Mouse (Mus musculus) adrenal gland (tissue): ENCODE data around the gene Gnb5.
"Not testable (repeated sequence)": the region's sequence is repeated elsewhere in the genome, so short reads cannot be mapped to it uniquely, and the experiment has no call there.

Experiments used
- intact Hi-C: fragments of 180-260 bp; cut with DNase I; formaldehyde crosslinking; loops from one replicate; pipeline ENCODE4 v1.15.1; 2025

Gene Gnb5

DNA sequence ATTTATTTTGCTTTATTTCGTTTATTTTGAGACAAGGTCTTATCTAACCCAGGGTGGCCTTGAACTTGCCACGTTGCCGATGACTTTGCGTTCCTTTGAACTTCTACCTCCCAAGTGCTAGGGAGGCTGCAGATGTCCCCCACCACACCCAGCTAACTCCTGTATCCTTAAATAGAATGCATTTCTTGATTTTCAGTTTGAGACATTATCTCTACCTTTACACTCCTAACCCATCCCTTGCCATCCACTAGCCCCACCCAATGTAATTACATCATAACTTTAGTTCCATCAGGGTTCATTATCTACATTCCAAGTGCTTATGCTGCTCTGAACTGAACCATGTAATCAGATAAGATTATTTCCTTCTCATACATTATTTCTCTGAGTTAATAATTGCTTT, 49.7 kb downstream of the Gnb5 start:
- intact Hi-C loops: no loop called here

DNA sequence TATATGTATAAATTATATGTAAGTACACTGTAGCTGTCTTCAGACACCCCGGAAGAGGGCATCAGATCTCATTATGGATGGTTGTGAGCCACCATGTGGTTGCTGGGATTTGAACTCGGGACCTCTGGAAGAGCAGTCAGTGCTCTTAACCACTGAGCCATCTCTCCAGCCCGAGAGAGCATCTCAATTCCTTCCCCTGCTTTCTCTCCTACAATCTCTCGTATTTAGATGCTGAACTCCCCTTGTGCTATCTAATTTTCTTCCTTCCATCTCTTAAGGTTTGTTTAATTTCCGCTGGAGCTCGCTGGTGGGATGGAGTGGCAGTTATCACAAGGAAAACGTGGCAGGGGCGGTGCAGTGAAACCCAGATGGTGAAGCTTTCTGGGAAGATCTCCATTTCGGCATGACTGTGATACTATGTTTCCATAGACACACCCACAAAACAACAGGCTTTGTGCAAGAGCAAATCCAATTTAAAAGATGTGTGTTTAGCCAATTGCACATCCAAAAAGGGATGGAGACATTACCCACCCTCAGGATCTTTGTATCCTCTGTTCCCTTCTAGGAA, 51.1 kb downstream of the Gnb5 start:
- intact Hi-C loops: no loop called here

- intact Hi-C loops: loop anchor here (2.0 kb wide), 1 partner anchor 73 kb away; no protein-coding TSS in a partner anchor
These were observed 55.6 kb downstream of the Gnb5 start for GRCm38 (mm10) chr9:75361699-75362098.

- intact Hi-C loops: no loop called here
These were observed 56.1 kb downstream of the Gnb5 start for GRCm38 (mm10) chr9:75362201-75362600.

DNA sequence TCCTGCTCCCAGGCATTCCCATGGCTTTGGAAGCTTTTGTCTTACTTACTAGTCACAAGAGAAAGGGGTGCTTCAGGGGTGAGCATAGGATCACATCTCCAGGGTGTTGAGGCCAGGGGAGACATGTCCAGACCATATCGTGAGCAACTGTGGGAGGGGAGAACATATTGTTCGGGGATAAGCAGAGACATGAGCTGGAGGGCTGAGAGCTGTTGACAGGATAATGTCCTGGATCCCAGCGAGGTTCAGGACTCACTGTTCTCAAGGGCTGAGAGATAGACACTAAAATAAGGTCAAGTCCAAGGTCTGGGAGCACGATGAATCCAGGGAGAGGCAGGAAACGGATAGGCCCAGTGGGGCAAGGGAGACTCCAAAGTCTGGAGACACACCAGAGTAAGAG, 56.9 kb downstream of the Gnb5 start:
- intact Hi-C loops: no loop called here

GRCm38 (mm10) chr9:75363702-75364101, 57.6 kb downstream of the Gnb5 start:
- intact Hi-C loops: not testable (repeated sequence)

DNA sequence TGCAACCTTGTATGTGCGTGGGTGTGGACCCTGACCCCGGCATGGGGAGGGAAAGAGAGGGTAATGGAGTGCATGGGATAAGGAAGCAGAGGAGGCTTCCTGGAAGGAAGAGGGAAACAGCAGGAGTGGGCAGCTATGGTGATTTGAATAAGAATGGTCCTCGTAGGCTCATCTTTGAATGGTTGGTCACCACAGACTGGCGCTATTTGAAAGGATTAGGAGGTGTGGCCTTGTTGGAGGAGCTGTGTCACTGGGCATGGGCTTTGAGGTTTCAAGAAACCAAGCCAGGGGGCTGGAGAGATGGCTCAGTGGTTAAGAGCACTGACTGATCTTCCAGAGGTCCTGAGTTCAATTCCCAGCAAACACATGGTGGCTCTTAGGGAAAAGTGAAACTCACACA, 59.1 kb downstream of the Gnb5 start:
- intact Hi-C loops: no loop called here

- intact Hi-C loops: no loop called here
These were observed 60.1 kb downstream of the Gnb5 start for GRCm38 (mm10) chr9:75366191-75366590.

DNA sequence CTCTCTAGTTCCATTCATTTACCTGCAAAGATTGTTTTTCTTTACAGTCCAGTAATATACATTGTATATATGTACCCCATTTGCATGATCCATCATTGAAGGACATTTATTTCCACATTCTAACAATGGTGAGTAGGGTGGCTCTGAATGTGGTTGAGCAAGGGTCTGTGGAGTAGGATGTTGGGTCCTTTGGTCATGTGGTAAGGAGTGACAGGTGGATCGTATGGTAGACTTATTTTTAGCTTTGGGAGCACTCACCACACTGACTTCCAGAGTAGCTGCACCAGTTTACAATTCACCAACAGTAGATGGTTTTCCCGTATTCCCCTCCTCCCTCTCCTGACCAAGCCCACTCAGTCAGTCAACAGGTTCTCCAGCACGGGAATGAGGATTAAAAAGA, 62.7 kb downstream of the Gnb5 start:
- intact Hi-C loops: no loop called here

DNA sequence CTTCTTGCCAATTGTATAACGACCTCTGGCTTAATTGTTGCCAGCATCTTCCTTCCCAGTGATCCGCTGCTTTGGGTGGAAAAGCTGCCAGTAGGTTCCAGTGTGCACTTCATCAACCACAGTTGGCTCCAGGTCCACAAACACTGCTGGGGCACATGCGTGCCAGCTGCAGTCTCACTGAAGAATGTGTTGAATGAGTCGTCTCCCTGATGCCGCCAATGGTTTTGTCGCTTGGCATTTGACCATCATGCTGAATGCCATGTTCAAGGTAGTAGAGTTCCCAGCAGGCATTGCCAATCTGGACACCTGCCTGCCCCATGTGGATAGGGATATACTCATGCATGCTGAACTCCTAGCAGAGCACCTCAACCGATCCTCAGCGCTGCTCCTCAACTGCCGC, 69.5 kb downstream of the Gnb5 start:
- intact Hi-C loops: no loop called here

DNA sequence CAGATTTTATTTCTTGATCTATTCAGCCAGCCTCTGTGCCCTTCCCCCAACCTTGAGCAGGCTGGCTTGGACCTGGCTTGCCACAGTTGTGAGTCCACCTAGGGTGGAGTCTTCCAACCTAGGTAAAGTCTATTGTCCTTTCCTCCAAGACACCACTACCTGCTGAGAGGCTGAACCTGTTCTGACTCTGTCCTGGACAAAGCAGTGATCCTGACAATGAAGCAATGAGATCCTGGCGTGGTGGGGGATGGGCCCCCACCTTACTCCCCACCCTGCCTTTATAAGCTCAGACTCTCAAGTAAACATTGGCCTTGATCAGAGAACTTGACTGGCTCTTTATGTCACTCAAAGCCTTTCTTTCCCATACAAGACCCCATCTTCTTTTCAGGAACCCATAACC, 70.3 kb downstream of the Gnb5 start:
- intact Hi-C loops: no loop called here

GRCm38 (mm10) chr9:75378774-75379173, 72.7 kb downstream of the Gnb5 start:
- intact Hi-C loops: no loop called here

DNA sequence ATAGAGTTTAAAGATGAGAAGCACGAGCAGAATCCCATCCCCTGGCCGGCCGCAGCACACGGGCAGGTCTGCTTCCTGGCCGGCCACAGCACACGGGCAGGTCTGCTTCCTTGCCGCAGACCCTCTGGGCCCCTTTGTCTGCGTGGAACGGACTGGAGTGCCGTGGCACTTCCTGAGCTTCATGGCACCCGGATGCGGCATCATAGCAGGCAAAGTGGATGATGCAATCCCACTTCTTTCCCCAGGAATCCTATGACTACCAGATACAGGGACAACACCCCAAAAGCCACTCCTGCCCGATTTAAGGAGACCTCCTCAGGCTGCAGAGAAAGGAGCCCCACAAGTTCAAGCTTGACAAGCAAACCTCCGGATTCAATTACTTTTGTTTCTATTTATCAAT, 76.7 kb downstream of the Gnb5 start:
- intact Hi-C loops: no loop called here

GRCm38 (mm10) chr9:75383785-75384184, 77.7 kb downstream of the Gnb5 start:
- intact Hi-C loops: no loop called here

DNA sequence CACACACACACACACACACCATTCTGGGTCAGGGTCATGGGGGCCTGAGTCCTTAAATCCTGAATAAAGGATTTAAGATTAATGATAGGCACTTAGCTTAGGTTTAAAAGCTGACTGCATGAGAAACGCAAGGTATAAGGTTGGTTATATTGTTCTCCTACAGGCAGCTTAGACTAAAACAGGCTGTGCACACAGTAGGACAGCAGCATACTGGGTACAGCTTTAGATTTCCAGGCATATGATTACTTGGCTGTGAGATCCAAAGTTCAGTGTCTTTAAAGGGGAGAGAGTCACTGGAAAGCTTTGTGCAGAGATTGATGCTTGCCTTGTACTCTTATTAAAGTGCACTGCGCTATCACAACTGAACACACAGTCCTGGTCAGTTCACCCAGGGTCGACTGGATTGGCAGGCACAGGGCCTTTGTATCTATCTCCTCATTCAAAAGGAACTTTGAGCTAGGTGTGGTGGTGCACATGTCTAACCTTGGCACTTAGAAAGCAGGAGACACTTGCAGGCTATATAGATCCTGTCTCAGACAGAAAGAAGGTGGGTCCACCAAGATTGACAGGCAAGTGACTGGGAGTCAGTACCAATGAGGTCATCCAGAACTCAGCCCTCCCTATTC, 78.4 kb downstream of the Gnb5 start:
- intact Hi-C loops: no loop called here

GRCm38 (mm10) chr9:75385218-75385974, 79.3 kb downstream of the Gnb5 start:
- intact Hi-C loops: no loop called here

DNA sequence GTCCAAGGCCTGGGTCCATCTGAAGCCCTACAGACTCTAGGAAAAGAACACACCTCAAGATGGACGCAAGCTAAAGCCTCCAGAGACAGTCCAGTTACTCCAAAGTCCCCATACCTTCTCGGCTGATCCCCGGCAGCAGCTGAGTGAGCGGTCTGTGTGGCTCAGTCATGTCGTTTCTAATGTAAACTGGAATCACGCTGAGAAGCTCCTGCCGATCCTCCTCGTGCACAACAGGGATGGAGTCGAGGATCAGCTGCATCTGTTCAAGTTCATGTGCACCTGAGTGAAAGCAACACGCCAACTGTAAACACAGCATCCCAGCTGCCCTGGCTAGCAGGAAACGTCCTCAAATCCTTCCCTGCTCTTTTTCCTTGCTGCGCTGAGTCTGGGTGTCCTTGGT, 87.2 kb downstream of the Gnb5 start:
- intact Hi-C loops: no loop called here
